Mouse (Mus musculus) embryonic facial prominence, embryonic 15.5 days (tissue): ENCODE data around the gene Slc9a9. TPM values are rescaled to one million over a fixed set of nuclear protein-coding genes. Genes with fewer than 3 reads are reported as not detected.

Experiments used
- ATAC-seq: fragments of 200-750 bp; cut with Nextera tagmentation; 2 replicates; pipeline ENCODE4 v1.8.0; 2017; ENCODE audit warnings: low read depth, moderate TSS enrichment; ENCODE audit not compliant: insufficient number of reproducible peaks, low FRiP score, low TSS enrichment
- H3K27ac ChIP-seq: fragments of 300-500 bp; sonication (generic); replicated peaks from 2 replicates; pipeline ENCODE4 v1.5.1; 2015; ENCODE audit warnings: mild to moderate bottlenecking, inconsistent platforms
- H3K27me3 ChIP-seq: fragments of 300-500 bp; sonication (generic); 2 replicates; pipeline ENCODE4 v1.6.1; 2015; ENCODE audit warnings: inconsistent platforms
- H3K36me3 ChIP-seq: fragments of 300-500 bp; sonication (generic); 2 replicates; pipeline ENCODE4 v1.6.1; 2015; ENCODE audit warnings: mild to moderate bottlenecking, inconsistent platforms
- H3K4me1 ChIP-seq: fragments of 300-500 bp; sonication (generic); 2 replicates; pipeline ENCODE4 v1.6.1; 2015; ENCODE audit warnings: inconsistent platforms
- H3K4me2 ChIP-seq: fragments of 300-500 bp; sonication (generic); replicated peaks from 2 replicates; pipeline ENCODE4 v1.6.1; 2015; ENCODE audit warnings: mild to moderate bottlenecking, inconsistent platforms
- H3K4me3 ChIP-seq: fragments of 300-500 bp; sonication (generic); replicated peaks from 2 replicates; pipeline ENCODE4 v1.5.1; 2015; ENCODE audit warnings: mild to moderate bottlenecking, inconsistent platforms
- H3K9ac ChIP-seq: fragments of 300-500 bp; sonication (generic); 2 replicates; pipeline ENCODE4 v1.6.1; 2015; ENCODE audit warnings: inconsistent platforms
- H3K9me3 ChIP-seq: fragments of 300-500 bp; sonication (generic); replicated peaks from 2 replicates; pipeline ENCODE4 v1.6.1; 2016; ENCODE audit warnings: inconsistent platforms
- WGBS: fragments of 180-500 bp; shearing (Covaris S2); methylation state at CpG from one replicate; pipeline ENCODE4 v1.1.7; 2015; 5-methylcytosine and 5-hydroxymethylcytosine counted together
- polyA plus RNA-seq: library from polyadenylated mRNA; unstranded; fragments of >200 nt; fragmentation: Nextera tagmentation; extraction: Ambion mirVana; gene quantifications from 2 replicates; pipeline ENCODE4 v1.2.1, GENCODE M21; 2015

Gene Slc9a9
- polyA plus RNA-seq, 1 experiment from 2014 or later, result 7.4 TPM

DNA sequence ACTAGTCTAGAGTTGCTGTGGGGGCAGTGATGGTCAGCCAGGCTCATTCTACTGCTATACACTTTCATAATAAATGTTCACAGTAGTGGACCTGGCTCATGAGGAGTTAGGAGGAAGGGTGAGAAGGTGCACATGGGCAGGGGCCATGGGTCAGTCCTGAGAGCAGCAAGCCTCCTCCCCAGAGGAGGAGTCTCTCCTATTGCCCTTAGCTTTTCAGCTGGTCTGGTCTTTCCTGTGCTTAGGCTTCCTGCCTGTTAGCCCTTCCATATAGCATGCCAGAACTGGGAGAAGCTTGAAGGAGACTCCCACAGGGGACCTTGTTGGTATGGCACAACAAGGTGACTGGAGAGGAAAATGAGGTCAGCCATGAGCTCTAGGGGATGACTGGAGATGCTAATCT lies 410.2 kb downstream of the Slc9a9 start:
- Histone ChIP-seq H3K4me1 (peaks cover 10% of the 10 kb centered on the region; the same call in 1 of the 2 replicates), H3K4me2 (no peak overlapping the region), H3K27ac (no peak overlapping the region), H3K36me3 (no peaks in the 10 kb centered on the region), H3K27me3 (no peaks in the 10 kb centered on the region), H3K4me3 (no peak overlapping the region), H3K9me3 (no peaks in the 10 kb centered on the region), H3K9ac (no peak overlapping the region)
- no peak for ATAC-seq

GRCm38 (mm10) chr9:95086109-95086821 lies 416.6 kb downstream of the Slc9a9 start:
- WGBS, result 46% methylated on average over 8 of the region's 8 CpGs
- Histone ChIP-seq H3K9me3 (no peaks in the 10 kb centered on the region), H3K27me3 (no peaks in the 10 kb centered on the region), H3K36me3 (no peaks in the 10 kb centered on the region), H3K9ac (no peak overlapping the region), H3K27ac (no peak overlapping the region), H3K4me3 (no peak overlapping the region), H3K4me1 (0 out of 2 replicates have a peak, but pooled peaks cover 3% of the 10 kb centered on the region), H3K4me2 (no peak overlapping the region)
- no peak for ATAC-seq

- Histone ChIP-seq H3K9me3 (no peaks in the 10 kb centered on the region), H3K4me1 (0 out of 2 replicates have a peak, but pooled peaks cover 3% of the 10 kb centered on the region), H3K4me2 (no peak overlapping the region), H3K27ac (no peak overlapping the region), H3K4me3 (no peak overlapping the region), H3K36me3 (no peaks in the 10 kb centered on the region), H3K27me3 (no peaks in the 10 kb centered on the region), H3K9ac (no peak overlapping the region)
- WGBS, result 84% methylated on average over 4 of the region's 4 CpGs
- no peak for ATAC-seq
These were observed 418.5 kb downstream of the Slc9a9 start for GRCm38 (mm10) chr9:95088221-95088620.

DNA sequence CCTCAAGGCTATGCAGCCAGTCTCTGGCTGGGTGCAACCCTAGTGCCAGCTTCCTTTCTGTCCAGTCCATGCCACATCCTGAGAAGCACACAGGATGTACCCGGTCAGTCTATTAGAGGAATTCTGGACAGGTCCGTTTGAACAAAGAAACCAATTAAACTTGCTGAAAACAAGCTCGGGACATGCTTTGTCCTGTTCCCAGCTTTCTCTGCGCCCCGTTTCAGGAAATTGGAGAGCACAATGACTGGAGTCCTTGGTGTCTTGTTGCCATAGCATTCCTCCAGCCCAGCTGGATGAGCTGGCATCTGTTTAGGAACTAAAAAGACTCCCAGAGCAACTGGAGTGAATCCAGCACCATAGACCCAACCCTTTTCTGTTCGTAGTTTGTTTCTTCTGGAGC lies 419.3 kb downstream of the Slc9a9 start:
- ATAC-seq, result no peak
- no peak overlapping the region for H3K9ac ChIP-seq
- H3K4me3 ChIP-seq, result no peak overlapping the region
- H3K36me3 ChIP-seq, result no peaks in the 10 kb centered on the region
- no peak overlapping the region for H3K27ac ChIP-seq
- no peak overlapping the region for H3K4me2 ChIP-seq
- 0 out of 2 replicates have a peak, but pooled peaks cover 3% of the 10 kb centered on the region for H3K4me1 ChIP-seq
- H3K9me3 ChIP-seq, result no peaks in the 10 kb centered on the region
- no peaks in the 10 kb centered on the region for H3K27me3 ChIP-seq
- WGBS, result 37% methylated on average over 6 of the region's 6 CpGs

DNA sequence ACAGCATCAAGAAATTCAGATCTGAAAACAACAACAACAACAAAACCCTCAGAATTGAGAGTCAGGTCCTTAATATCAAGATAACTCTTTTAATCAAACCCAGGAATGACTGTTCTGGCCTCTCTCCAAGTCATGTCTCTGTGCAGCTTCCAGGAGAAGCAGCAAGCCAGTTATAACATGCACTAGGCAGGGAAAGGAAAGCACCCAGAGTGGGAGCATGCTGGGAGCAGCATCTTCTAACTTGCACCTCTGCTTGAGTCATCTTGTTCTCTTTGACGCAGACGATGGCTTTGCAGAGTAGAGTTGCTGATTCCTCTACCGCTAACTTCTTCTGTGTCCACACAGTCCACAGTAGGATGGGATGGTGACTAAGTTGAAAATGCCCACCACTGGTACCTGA lies 426.8 kb downstream of the Slc9a9 start:
- Histone ChIP-seq H3K36me3 (no peaks in the 10 kb centered on the region), H3K4me3 (no peak overlapping the region), H3K27me3 (no peaks in the 10 kb centered on the region), H3K27ac (no peak overlapping the region), H3K4me1 (no peaks in the 10 kb centered on the region), H3K9ac (no peak overlapping the region), H3K9me3 (no peaks in the 10 kb centered on the region), H3K4me2 (no peak overlapping the region)
- 79% methylated on average over 3 of the region's 3 CpGs for WGBS
- ATAC-seq, result no peak

- H3K4me3 ChIP-seq, result no peak overlapping the region
- no peaks in the 10 kb centered on the region for H3K27me3 ChIP-seq
- no peaks in the 10 kb centered on the region for H3K36me3 ChIP-seq
- ATAC-seq, result no peak
- H3K4me1 ChIP-seq, result no peaks in the 10 kb centered on the region
- WGBS, result 91% methylated on average over 6 of the region's 6 CpGs
- no peaks in the 10 kb centered on the region for H3K9me3 ChIP-seq
- H3K4me2 ChIP-seq, result no peak overlapping the region
- no peak overlapping the region for H3K27ac ChIP-seq
- H3K9ac ChIP-seq, result no peak overlapping the region
These were observed 436.1 kb downstream of the Slc9a9 start for GRCm38 (mm10) chr9:95105768-95106167.

- H3K36me3 ChIP-seq, result no peaks in the 10 kb centered on the region
- no peak overlapping the region for H3K27ac ChIP-seq
- no peaks in the 10 kb centered on the region for H3K4me1 ChIP-seq
- no peak for ATAC-seq
- H3K27me3 ChIP-seq, result no peaks in the 10 kb centered on the region
- H3K9ac ChIP-seq, result no peak overlapping the region
- H3K9me3 ChIP-seq, result no peaks in the 10 kb centered on the region
- H3K4me3 ChIP-seq, result no peak overlapping the region
- H3K4me2 ChIP-seq, result no peak overlapping the region
These were observed 440.1 kb downstream of the Slc9a9 start for GRCm38 (mm10) chr9:95109799-95110198.

DNA sequence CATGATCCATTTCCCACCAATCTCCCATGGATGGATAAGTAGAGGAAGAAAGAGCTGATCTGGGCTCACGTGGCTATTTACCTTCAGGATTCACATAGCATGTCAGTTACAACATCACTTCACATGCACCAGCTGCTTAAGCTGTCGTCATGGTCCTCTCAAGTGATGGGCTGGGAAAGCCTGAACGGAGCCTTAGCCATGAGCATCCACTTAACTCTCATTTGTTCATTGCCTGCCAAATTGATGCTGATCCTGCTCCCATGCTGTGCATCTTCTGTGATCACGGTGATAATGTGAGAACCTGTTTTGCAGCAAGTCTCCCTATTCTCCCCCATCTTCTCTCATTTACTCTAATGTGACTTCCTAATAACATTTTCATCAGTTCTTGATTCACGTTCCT lies 441.1 kb downstream of the Slc9a9 start:
- H3K9me3 ChIP-seq, result no peaks in the 10 kb centered on the region
- no peak for ATAC-seq
- H3K36me3 ChIP-seq, result no peaks in the 10 kb centered on the region
- no peak overlapping the region for H3K4me3 ChIP-seq
- 60% methylated on average over 5 of the region's 5 CpGs for WGBS
- H3K9ac ChIP-seq, result no peak overlapping the region
- no peaks in the 10 kb centered on the region for H3K27me3 ChIP-seq
- H3K4me1 ChIP-seq, result no peaks in the 10 kb centered on the region
- no peak overlapping the region for H3K27ac ChIP-seq
- no peak overlapping the region for H3K4me2 ChIP-seq

DNA sequence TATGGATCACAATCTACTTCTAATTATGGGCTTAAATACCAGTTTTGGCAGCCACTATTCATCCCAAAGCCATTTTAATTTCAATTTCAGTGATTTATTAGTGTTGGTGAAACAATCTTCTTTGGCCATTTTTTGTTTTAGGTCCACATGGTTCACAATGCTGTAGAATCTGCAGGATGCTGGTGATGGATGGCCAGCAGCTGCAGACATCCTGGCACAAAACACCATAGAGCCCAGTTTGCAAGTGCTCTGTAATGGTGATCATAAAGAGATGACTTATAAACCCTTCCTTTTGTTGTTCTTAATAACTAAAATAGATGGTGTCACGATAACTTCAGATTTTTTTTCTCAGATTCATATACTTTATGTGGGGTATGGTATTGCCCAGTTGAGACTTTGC lies 442.0 kb downstream of the Slc9a9 start:
- Histone ChIP-seq H3K4me3 (no peak overlapping the region), H3K9me3 (no peaks in the 10 kb centered on the region), H3K4me1 (no peaks in the 10 kb centered on the region), H3K9ac (no peak overlapping the region), H3K4me2 (no peak overlapping the region), H3K27ac (no peak overlapping the region), H3K27me3 (no peaks in the 10 kb centered on the region), H3K36me3 (no peaks in the 10 kb centered on the region)
- no peak for ATAC-seq
- 81% methylated on average over 1 of the region's 1 CpGs for WGBS

DNA sequence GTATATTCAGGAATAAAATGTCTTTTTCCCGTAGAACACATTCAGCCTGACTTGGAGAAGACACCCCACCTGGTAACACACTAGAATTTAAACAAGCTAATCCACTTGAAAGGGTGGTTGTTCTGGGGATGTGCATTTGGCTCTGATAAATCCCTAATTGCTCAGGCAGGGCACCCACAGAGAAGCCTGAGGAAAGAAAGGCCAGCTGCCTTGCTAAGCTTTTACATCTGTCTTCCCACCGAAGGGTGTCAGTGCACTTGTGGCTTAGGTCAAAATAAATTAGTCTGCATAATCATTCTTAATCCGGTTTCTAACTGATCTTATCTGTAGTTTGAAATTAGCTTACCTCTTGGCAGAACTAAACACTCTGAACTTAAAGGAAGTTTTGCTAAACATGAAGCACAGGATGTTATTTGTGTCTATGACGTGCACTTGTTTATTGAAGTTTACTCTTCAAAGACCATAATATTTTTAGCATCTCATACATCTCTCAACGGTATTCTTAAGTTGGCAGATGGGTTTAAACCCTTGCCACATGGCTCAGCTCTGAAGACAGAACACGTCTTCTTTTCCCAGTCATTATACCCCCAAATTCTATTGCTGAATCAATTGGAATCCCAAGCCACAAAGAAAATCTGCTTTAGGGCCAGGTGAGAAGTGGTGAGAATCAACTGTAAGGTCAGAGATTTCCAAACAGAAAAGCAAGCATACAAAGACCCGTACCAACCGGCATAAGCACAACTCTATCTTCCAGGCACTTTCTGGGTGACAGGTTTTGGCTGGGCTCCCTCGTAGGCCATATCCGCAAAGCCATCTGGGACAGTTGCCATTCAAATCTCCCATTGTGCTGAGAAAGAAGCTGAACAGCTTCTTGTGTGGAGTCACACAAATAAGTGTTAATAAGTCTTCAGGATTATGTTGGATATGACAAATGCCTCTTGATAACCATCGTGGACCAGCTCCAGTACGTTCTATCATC lies 443.7 kb downstream of the Slc9a9 start:
- 51% methylated on average over 12 of the region's 12 CpGs for WGBS
- Histone ChIP-seq H3K4me3 (no peak overlapping the region), H3K9me3 (no peaks in the 10 kb centered on the region), H3K27ac (no peak overlapping the region), H3K4me1 (no peaks in the 10 kb centered on the region), H3K9ac (no peak overlapping the region), H3K4me2 (no peak overlapping the region), H3K27me3 (no peaks in the 10 kb centered on the region), H3K36me3 (no peaks in the 10 kb centered on the region)
- ATAC-seq, result no peak

- H3K4me1 ChIP-seq, result peaks cover 22% of the 10 kb centered on the region
- H3K27ac ChIP-seq, result no peak overlapping the region
- no peaks in the 10 kb centered on the region for H3K36me3 ChIP-seq
- ATAC-seq, result no peak
- no peaks in the 10 kb centered on the region for H3K27me3 ChIP-seq
- H3K4me2 ChIP-seq, result no peak overlapping the region
- WGBS, result 48% methylated on average over 4 of the region's 4 CpGs
- H3K9me3 ChIP-seq, result no peaks in the 10 kb centered on the region
- H3K9ac ChIP-seq, result no peak overlapping the region
- H3K4me3 ChIP-seq, result no peak overlapping the region
These were observed 450.4 kb downstream of the Slc9a9 start for GRCm38 (mm10) chr9:95120062-95120461.
